Mouse (Mus musculus) heart, postnatal 4 days (tissue): ENCODE results near the gene Ugp2. TPM values are rescaled to one million over a fixed set of nuclear protein-coding genes. Genes with fewer than 3 reads are reported as not detected.
A peak's percentile ranks its signal among the peaks of the same experiment; 100 is the strongest.
"Not testable (repeated sequence)": the region's sequence is repeated elsewhere in the genome, so short reads cannot be mapped to it uniquely, and the experiment has no call there.

Source experiments
- DNase-seq: peaks from one replicate; pipeline ENCODE4 v3.0.0; 2021
- microRNA-seq, 2 experiments: library from miRNA; unstranded; fragments of <30 nt; microRNA quantifications; one replicate each; pipeline ENCODE4 v1.2.0; 2021 to 2022
- total RNA-seq, 2 experiments: library from RNA; stranded (reverse); gene quantifications; 2 replicates each; pipeline ENCODE4 v1.2.3; 2021

Ugp2 gene
- total RNA-seq, 2 experiments from 2014 or later: 216 to 221 TPM

GRCm38 (mm10) chr11:21332639-21333295 is 38.2 kb downstream of the Ugp2 start:
- no peak for DNase-seq

GRCm38 (mm10) chr11:21328141-21328540 is 42.9 kb downstream of the Ugp2 start:
- no peak for DNase-seq

- DNase-seq: no peak
Measured at GRCm38 (mm10) chr11:21327486-21327885, 43.5 kb downstream of the Ugp2 start.

- DNase-seq: peak; percentile 20
Measured at GRCm38 (mm10) chr11:21326770-21327169, 44.2 kb downstream of the Ugp2 start.

GRCm38 (mm10) chr11:21325781-21326180 is 45.2 kb downstream of the Ugp2 start:
- no peak for DNase-seq

GRCm38 (mm10) chr11:21322349-21322748 is 48.7 kb downstream of the Ugp2 start:
- no peak for DNase-seq

- no peak for DNase-seq
Measured at GRCm38 (mm10) chr11:21321577-21321976, 49.4 kb downstream of the Ugp2 start.

GRCm38 (mm10) chr11:21313922-21314657 is 56.9 kb downstream of the Ugp2 start:
- peak; percentile 17 for DNase-seq

GRCm38 (mm10) chr11:21309516-21309915 is 61.5 kb downstream of the Ugp2 start:
- no peak for DNase-seq

GRCm38 (mm10) chr11:21308119-21308518 is 62.9 kb downstream of the Ugp2 start:
- DNase-seq: peak; percentile 32

GRCm38 (mm10) chr11:21307078-21307668 is 63.8 kb downstream of the Ugp2 start:
- DNase-seq: no peak

GRCm38 (mm10) chr11:21303619-21304018 is 67.4 kb downstream of the Ugp2 start:
- no peak for DNase-seq

GRCm38 (mm10) chr11:21295486-21295885 is 75.5 kb downstream of the Ugp2 start:
- DNase-seq: no peak

GRCm38 (mm10) chr11:21288153-21288552 is 82.8 kb downstream of the Ugp2 start:
- DNase-seq: not testable (repeated sequence)

- DNase-seq: no peak
Measured at GRCm38 (mm10) chr11:21286391-21286790, 84.6 kb downstream of the Ugp2 start.

- DNase-seq: no peak
Measured at GRCm38 (mm10) chr11:21276151-21276550, 94.8 kb downstream of the Ugp2 start.

Small RNAs within 50 kb of the gene (microRNA-seq; reads per million reads assigned to microRNA genes)
- gene Mir1933: 0.82 to 3.5 reads per million in 2 experiments

Other genes with a start within 250 kb of the Ugp2 start
- 10 to 100 TPM; 26.2 to 27.1 TPM for gene Vps54, start 131.9 kb downstream of the Ugp2 start, total RNA-seq
- gene Wdpcp, start 201.0 kb upstream of the Ugp2 start, total RNA-seq: 1 to 10 TPM; 7.9 to 8.9 TPM
- gene Mdh1, start 201.2 kb upstream of the Ugp2 start, total RNA-seq: 1,000 to 10,000 TPM; 1,804 to 1,839 TPM